Mouse (Mus musculus) mature B cell (primary cell): ENCODE results near the gene Me3.

Experiments
- in situ Hi-C: fragments of 300-500 bp; cut with MboI; formaldehyde crosslinking; loops from 2 replicates; pipeline ENCODE4 v1.14.3; 2019

Me3 gene

DNA sequence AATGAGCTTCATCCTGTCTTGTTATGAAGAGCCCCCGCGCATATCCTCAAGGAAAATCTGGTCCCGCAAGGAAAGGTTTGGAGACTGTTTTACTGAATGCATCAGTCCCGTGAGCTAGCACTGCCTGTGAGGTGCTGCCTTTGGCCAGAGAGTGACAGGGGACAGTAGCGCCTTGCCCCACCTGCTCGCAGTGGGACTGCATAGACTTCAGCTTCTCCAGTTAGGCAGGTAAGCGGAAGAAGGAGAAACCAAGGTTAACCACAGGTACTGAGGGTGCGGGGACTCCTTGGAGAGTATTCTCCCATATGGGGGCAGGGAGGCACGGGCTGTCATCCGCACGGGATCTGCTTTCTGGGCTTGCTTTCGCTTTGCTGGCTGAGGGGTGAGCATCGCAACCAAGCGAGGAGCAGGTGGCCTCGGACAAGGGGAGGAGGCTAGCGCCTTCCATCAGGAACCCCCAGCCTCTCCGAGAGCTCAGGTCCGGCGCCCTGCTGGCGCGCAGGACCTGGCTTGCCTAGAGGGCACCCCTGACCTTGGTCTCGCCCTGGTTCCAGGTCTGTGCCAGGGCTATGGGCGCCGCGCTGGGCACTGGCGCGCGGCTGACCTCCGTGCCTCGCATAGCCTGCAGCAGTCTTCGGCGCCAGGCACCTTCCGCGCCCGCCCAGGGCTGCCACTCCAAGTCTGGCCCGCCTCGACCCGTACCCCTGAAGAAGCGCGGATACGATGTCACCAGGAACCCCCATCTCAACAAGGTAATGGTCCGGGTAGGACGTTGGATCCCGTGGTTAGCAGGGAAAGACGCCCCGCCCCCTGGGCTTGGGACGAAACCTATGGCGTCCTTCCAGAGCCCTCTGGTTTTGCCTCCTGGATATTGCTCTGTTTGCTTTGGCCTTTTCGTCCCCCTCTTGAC lies at the start of gene Me3:
Gene Me3, plus strand, starts transcription at position 51 of the 910 bp plus-strand sequence.
- in situ Hi-C loops, result no loop called here

DNA sequence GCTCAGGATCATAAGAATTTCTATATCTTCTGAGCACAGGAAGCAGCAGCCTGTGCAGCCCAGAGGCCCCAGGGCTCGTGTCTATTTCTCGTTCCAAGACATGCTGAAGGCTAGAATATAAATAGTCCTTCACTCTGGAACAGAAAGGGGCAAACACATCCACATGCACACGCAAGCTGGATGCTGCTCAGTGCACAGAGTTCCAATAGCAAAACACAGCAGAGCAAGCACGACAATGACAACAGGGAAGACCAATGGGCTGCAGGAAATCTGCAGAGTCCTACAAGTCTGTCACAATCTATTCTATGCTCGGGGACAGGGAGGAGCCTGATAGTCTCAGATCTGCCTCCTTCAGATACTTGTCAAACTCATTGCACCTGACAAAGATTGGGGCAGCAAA lies 42.2 kb upstream of the Me3 start:
- in situ Hi-C loops, result no loop called here

DNA sequence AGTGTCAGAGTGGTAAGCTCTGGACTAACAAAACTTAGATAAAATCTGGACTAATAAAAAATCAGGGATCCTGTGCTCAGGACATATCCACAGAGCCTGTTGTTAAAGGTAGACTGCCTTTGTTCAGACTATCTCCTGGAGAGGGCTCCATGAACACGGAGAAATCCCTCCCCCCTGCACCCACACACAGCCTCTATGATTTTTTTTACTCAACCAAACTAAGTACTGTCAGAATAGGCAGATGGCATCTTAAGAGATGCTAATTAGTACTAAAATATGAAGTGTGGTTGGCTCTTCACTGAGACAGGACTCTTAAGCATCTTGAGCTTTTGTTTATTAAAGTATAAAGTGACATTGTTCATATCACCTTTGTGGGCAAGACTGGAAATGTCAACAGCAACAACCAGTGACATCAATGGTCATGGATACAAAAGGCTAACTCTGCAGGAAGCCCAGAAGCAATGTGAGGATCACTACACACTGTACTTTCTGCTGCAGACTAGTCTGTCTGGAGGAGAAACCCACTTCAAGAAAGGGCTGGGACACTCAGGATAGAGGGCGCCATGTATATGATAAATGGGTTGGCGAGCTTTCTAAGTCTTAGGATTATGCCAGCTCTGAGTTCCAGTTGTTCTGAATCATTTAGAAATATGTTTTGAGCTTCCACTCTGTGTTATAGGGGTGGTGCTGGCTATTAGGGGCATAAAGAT lies 41.5 kb upstream of the Me3 start:
- in situ Hi-C loops, result no loop called here

DNA sequence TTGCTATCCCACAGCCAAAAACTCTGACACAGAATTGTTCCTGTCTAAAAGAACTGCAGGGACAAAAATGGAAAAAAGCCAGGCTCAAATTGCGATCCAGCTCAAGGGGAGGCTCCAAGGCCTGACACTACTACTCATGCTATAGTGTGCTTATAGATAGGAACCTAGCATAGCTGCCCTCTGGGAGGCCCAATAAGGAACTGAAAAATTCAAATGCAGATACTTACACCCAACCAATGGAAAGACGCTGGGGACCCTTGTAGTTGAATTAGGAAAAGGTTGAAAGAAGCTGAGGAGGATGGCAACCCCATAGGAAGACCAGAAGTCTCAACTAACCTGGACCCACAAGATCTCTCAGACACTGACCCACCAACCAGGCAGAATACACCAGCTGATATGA lies 36.4 kb upstream of the Me3 start:
- in situ Hi-C loops, result no loop called here

DNA sequence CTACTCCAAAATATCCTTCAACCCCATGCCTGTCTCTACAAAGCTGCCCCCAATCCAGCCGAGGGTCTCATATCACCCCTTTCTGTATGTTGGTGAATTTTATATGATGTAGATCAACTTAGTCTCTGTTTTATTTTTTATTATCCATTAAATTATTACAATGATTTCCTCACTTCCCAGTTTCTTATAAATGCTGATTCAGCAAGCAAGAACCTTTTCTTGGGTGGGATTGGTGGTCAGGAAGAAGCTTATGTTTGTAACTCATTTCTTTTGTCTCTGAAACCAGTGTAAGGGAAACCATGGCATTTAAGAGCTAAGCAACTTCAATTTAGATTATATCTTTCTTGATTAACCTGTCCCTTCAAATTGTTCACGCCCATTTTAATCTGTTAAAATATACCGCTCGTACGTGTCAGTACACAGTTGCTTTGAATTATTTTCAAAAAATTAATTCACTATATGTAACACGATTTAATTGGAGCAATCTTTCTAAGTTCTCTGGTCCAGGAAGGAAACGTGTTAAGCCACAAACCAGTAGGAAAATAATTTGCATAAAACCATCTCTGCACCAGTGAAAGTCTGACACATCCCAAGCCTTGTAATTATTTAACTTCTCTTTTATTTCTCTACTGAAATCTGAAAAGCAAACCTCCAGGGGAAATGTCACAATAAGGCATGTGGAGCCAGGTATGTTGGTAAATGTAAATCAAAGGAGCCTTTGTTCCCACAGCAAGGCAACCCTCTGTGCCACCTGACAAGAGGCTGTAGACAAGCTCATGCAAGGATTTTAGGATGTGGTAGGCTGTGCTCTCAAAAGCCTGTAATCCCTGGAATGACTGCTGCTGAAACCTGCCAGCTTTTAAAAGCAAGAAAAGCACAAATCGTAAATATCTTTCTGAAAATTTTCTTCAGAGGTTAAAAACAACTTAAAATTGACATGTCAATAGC lies 26.3 kb upstream of the Me3 start:
- in situ Hi-C loops, result no loop called here

DNA sequence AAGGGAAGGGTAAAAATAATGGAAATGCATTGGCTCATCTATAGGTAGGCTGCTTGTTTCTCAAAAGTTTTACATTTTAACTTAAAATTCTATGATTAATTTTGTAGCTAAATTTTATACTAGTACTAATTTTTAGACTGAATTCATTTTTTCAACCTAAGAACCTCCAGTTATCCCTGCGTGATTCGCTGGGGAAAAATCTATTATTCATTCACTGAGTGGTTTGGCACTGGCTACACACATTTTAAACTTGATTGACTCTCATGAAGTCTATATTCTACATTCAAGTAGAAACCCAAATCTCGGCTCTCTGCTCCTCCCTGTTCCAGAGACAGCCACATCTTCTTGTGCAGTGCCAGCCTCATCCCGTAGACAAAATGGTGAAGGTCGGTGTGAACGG lies 24.9 kb upstream of the Me3 start:
- in situ Hi-C loops, result no loop called here

DNA sequence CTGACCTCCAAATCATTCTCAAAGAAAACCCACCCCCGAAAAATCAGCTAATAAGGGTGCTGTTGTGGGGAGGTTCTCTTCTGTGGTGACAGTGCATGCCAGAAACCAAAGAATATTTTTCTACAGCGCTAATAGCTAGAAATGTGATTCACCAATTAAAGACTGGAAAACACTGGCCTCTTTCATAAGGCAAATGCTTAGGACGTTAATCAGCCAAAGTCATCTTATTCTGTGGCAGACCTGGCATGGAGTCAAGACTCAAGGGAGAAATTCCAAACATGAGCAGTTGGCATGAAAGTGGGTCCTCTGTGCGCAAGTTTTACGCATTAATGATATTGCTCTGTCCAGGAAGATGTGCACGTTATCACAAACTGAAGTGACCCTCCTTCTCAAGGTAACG lies 21.0 kb upstream of the Me3 start:
- in situ Hi-C loops, result no loop called here

DNA sequence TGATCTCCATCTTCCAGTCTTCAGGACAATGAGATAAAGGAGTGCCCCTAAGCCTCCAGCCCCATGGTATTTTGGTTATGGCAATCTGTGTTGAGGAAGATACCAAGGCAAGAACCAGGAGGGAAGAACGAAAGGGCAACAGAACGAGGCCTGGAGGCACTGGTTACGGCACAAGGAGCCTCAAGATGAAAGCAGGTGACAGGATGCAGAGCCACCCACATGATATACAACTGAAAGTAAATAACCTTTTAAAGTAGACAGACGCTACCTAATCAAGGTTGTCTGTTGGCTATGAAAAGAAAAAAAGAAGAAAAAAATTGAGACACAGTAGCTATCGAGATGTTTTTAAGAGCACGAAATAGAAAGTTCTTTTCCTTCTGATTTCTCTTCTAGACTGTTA lies 16.0 kb upstream of the Me3 start:
- in situ Hi-C loops, result no loop called here

DNA sequence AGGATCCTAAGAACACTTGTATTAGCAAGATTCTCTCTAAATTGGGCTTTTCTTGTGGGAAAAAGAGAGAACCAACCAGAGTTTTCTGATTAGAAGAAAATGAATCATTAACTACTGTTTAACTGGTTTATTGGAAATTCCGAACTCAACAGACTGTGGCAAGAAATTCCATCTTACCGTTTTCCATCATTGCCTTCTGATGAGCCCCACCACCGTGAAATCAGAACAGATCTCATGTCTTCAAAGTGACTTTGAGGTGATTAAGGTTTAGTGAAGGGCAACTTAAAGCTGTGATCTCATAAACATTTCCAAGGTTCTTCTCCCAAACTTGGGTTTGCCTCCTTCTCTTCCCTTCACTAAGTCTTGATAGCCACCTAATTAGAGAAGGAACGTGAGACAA lies 8.9 kb upstream of the Me3 start:
- in situ Hi-C loops, result no loop called here

DNA sequence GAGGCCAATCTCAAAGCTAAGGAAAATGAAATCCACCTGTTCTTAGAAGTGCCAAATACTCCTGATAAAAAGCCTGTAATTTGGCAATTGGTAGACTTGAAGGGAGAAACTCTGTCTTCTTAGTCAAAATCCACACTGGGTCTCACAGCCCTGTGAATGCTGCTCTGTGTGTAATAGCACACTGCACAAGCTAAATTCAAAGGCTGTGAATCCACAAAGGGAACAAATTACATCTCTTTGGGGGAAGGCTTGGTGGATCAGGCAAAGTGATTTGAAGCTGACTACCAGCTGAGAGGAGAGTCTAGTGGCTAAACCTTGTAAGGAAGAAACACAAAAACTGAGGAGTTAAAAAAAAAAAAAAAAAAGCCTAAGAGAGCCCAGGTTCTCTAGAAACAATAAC lies 4.8 kb upstream of the Me3 start:
- in situ Hi-C loops, result no loop called here

DNA sequence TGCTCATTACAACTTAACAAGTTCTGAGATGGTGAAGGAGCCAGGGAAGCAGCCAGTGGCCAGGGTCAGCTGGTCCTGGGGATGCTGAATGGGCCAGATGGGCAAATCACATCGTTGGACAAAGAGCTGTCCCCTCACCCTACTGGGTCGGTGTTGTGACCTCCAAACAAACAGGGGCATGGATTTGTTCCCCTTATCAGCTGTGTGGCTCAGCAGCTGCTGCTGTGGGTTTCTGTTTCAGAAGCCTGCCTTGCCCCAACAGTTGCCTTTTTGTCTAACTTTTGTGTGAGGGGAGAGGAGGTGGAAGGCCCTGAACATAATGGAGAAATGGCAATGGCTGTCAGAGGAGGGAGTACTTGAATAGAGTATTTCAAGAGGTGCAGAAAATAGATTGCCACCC lies 4.2 kb upstream of the Me3 start:
- in situ Hi-C loops, result no loop called here

DNA sequence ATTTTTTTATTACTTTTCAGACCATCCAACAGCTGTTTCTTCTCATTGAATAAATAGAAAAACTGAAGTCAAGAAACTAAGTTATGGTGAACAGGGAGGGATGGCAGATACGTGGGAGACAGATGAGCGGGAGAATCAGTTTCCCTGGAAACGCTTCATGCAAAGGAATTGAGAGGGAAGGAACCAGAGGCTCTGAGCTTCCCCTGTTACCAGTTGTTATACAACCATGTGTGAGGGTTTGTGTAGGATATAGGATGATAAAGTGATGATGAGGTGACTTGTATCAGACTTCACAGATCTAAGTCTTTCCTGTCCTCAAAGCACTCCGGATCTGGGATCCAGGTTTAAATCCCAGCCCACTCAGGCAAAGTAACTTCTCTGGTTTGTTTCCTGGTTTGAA lies 3.2 kb upstream of the Me3 start:
- in situ Hi-C loops, result no loop called here

DNA sequence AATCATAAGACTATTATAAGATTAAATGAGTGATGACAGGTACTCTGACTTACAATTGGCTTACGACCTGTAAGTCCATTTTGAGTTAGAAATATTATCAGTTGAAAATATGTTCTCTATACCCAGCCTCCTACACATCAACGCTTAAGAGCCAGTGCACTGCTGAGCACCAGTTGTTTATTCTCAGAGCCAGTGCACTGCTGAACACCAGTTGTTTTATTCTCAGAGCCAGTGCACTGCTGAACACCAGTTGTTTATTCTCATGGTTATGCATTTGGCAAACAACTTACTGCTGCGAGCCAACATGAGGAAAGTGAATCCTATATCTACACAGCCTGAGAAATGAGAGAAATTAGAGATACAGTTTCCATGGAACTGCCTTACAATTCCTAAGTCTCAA lies 2.3 kb upstream of the Me3 start:
- in situ Hi-C loops, result no loop called here

DNA sequence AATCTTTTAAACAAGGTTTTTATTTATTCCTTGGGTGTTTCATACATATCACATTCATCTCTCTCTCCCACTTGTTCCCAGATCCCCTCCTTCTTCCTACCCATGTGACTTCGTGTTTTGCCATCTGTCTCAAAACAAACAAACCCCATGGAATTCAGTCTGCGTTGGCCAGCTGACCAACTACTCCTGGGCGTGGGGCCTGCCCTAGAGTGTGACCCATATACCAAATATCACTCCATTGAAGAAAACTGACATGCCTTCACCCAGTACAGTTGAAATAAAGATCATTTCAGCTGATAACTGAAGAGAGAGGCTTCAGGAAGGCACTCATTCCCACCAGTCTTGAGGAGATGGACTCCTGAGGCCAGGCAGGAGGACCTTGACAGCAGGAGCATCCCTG lies 1.4 kb upstream of the Me3 start:
- in situ Hi-C loops, result no loop called here

DNA sequence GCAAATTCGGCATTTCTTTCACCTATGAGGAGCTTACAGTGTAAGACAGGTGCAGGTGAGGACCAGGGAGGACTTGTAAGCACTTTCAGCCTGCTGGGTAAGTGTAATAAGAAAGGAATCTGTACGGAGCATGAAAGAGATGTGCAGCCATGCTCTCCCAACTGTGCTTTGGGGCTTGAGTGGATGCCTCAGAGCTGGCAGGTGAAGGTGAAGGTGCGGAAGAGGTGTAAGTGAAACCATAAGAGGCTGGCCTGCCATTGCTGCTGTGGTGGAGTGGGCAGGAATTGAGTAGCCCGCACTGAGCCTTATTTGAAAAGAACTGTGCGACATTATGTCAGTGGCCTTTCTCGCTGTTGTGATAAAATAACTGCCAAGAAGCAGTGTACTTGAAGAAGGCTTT lies 8.3 kb downstream of the Me3 start:
- in situ Hi-C loops, result no loop called here

DNA sequence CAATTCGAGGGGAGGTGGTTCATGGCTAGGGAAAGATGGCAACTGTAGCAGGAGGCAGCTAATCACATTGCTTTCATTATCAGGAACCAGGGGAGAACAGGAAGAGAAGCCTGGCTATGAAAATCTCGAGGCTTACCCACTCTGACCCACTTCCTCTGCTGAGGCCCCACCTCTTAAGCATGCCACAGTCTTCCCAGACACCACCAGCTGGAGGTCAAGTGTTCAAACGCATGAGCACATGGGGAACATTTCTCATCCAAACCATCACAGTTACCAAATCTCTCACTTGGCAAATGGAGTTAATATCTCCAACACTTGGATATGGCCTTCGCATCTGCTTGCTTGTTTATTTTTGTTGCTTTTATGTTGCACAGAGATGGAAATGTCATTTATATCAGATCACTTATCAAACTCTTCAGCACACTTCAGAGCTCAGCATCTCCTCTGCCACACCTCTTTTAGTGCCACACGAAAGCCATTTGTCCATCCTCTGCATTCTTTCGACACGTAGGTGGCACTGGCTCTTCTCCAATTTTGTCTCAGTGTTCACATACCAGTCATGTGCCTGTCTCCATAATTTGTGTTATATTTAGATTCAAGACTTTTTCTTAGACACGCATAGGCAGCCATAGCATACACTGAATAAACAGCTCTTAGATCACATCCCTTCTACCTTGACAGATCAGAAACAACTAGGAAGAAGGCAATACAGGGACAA lies 8.9 kb downstream of the Me3 start:
- in situ Hi-C loops, result no loop called here

DNA sequence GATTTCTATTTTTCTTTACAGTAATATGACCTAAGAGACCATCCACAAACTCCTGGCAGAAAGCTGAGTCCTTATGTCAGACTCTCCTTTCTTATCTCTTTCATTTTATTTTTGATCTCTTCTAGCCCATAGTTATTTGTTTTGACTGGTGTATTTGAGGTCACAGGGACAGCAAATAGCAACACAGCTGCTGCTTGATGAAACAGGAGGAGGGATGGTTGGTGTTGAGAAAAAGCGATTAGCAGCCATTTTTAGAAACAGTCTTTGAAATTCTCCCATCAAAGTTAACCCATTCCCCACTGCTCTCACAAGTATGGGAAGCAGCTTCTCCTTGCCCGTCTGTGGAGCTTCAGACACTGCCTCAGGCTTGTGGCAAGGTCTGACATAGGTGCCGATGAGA lies 12.8 kb downstream of the Me3 start:
- in situ Hi-C loops, result no loop called here

DNA sequence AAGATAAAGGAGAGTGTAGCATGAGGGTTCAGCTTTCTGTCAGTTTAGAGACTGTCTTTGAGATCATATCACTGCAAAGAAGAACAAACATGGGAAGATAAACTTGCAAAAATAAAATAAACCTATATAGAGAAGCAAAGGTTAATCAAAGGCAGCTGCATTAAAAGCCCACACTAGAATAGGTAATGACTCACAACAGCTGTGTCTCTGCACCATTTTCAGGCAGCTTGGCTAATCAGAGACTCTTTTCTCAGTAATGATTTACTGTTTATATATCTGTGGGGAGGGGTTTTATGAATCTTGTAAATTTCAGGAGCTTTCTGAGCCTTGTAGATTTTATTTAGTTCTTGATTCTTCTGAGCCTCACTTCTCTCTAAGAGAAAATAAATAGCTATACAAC lies 15.7 kb downstream of the Me3 start:
- in situ Hi-C loops, result no loop called here

DNA sequence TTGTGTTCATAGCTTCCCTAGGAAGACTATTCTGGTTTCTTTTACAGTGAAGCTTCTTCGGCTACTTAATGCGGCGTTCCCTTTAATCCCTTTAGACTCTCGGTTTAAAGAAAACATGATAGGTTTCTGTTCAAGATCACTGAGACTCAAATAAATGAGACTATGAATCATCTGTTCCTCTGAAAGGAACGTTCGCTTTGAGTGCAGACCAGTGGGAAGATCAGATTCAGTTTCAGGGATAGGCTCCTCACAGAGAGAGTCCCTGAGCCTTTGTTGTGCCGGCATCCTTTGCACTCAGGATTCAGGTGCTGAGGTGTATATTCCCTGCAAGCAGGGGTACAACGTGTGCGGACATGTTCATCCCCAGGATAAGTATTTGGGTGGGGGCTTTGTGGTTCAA lies 25.0 kb downstream of the Me3 start:
- in situ Hi-C loops, result no loop called here

DNA sequence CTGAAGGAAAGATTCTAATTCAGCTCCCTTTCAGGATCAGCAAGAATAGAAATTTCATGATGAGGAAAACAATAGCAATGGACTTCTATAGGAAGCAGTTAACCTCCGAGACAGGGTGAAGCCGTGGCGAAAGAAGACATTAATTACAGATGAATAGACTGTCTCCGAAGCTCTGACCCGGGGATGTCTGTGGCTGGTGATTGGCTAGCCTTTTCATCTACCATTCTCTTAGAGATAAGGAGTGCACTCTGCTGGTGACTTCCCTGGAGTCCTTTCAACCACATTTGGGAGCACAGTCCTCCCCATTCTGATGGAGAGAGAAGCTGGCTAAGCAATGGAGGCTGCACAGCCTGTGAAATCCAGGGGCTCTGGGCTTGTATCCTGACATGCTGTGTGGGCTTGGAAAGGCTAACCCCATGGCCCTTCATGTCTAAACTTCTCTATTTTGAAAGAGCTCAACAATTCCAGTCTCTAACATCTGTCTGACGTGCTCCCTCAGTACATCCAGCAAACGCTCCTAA lies 25.6 kb downstream of the Me3 start:
- in situ Hi-C loops, result no loop called here

DNA sequence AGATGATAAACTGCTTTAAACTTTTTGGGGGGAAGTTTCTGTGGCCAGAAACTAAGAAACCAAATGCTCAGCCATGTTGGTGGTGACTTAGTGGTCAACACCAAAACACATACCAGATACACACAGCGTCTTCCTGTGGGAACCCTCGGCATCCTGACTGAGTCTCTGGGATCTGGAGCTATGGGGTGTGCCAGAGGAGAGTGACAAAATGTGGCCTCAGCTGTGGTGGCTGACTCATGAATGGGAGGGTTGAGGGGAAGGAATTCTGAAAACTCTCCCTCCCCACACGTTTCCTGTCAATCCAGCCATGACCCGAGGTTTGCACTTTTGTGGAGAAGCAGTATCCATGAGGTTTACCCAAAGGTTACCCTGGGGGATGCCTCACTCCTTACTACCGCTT lies 32.0 kb downstream of the Me3 start:
- in situ Hi-C loops, result no loop called here
